Mouse (Mus musculus): Measurements from ENCODE around the gene Lin9. TPM values are rescaled to one million over a fixed set of nuclear protein-coding genes. Genes with fewer than 3 reads are reported as not detected.

Gene Lin9
- polyA plus RNA-seq, 1 experiment from 2014 or later = 17.7 TPM

DNA sequence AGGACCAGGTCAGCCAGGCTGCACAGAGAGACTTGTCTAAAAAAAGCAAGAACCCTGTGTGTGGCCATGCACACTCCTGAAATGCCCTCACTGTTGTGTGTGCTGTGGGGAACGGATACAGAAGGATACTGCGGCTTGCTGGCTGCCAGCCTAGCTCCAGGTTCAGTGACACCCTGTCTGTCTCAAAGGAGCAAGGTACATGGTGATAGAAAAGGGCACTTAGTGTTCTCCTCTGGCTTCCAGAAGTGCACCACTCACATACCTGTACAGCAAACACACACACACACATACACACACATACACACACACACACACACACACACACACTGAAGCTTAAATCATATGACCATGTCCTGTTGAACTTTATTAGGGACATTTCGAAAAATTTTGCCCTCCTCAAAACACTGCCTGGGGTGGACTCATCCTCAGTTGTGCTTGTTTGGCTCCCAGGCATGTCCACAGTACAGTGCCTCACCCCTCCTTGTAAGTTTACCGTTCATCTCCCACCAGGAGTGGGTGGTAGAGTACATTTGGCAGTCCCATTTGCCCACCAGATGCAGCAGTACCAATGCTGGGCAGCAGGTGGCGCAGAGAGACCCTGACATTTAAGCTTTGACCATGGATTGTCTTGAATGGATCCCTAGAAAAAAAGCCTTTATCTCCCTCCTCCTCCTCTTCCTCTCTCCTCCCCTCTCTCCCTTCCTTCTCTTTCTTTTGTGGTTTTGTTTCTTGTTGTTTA lies 79.2 kb downstream of the Lin9 start:
- H3K27me3 ChIP-seq (replicated peaks; ENCODE audit: control insufficient read depth, insufficient read depth, low read length) = no peaks in the 10 kb centered on the region
- no peak overlapping the region for H3K4me3 ChIP-seq (ENCODE audit: low read depth, low read length)
- no peak overlapping the region for H3K4me2 ChIP-seq (ENCODE audit: low read length)
- H3K27ac ChIP-seq (ENCODE audit: low read depth, low read length) = no peak overlapping the region
- ATAC-seq = peak; percentile 65; the same call in 1 of the 2 replicates
- no peaks in the 10 kb centered on the region for H3K9me3 ChIP-seq (replicated peaks; ENCODE audit: control insufficient read depth, low read length)
- DNase-seq (ENCODE audit: low spot score) = peak; percentile 74
- H3K4me1 ChIP-seq (ENCODE audit: control insufficient read depth, insufficient read depth, low read length) = no peaks in the 10 kb centered on the region
- H3K9ac ChIP-seq (ENCODE audit: low read length) = no peak overlapping the region
- no peaks in the 10 kb centered on the region for H3K36me3 ChIP-seq (ENCODE audit: control insufficient read depth, insufficient read depth, low read length)
- WGBS = 47% methylated on average over 5 of the region's 5 CpGs

DNA sequence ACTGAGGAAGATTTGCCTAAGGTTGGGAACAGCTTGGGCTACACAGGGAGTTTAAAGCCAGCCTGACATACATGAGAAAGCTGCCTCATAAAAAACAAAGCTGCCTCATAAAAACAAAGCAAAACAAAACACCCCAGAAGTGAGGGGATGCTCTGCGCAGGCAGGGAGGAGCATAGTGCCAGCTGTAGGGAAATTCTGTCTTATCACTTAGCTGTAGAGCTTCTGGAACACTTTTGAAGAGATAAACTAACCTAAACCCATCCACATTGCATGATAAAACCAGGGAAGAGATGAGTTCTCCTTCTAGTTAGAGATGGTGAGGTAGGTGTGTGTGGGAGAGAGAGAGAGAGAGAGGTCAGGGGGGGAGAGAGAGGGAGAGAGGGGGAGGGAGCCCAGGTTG lies 81.7 kb downstream of the Lin9 start:
- H3K27me3 ChIP-seq (replicated peaks; ENCODE audit: control insufficient read depth, insufficient read depth, low read length) = no peaks in the 10 kb centered on the region
- no peak for DNase-seq (ENCODE audit: low spot score)
- no peak overlapping the region for H3K4me2 ChIP-seq (ENCODE audit: low read length)
- H3K36me3 ChIP-seq (ENCODE audit: control insufficient read depth, insufficient read depth, low read length) = no peaks in the 10 kb centered on the region
- no peak overlapping the region for H3K9ac ChIP-seq (ENCODE audit: low read length)
- ATAC-seq = no peak
- no peak overlapping the region for H3K4me3 ChIP-seq (ENCODE audit: low read depth, low read length)
- H3K4me1 ChIP-seq (ENCODE audit: control insufficient read depth, insufficient read depth, low read length) = peaks cover 10% of the 10 kb centered on the region
- H3K9me3 ChIP-seq (replicated peaks; ENCODE audit: control insufficient read depth, low read length) = no peaks in the 10 kb centered on the region
- WGBS = 68% methylated on average over 1 of the region's 1 CpGs
- no peak overlapping the region for H3K27ac ChIP-seq (ENCODE audit: low read depth, low read length)

DNA sequence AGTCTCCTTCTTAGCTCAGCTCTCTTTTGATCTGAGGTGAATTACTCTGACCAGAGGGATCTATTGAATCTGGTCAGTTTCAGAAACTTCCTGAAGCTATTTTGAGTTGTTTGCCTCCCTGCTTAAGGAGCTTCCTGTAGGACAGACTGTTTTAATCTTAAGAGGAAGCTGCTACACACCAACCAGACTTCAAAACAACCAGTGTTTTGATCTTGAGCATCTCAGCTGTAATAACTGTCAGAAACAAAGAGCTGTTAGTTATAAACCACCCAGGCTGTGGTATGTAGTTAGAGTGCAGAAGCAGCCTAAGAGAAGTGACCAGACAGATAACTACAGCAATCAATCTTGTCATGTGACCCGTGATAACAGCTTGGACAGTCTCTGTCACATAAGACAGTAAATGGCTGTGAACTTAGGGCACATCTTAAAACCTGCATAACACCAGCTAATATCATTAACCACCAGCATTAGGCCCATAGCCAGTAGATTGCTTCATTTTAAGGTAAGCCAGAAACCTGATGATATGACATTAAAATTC lies 82.8 kb downstream of the Lin9 start:
- 61% methylated on average over 1 of the region's 1 CpGs for WGBS
- Histone ChIP-seq H3K4me3 (ENCODE audit: low read depth, low read length) (no peak overlapping the region), H3K9ac (ENCODE audit: low read length) (no peak overlapping the region), H3K36me3 (ENCODE audit: control insufficient read depth, insufficient read depth, low read length) (no peaks in the 10 kb centered on the region), H3K4me1 (ENCODE audit: control insufficient read depth, insufficient read depth, low read length) (peaks cover 12% of the 10 kb centered on the region), H3K4me2 (ENCODE audit: low read length) (no peak overlapping the region), H3K27me3 (replicated peaks; ENCODE audit: control insufficient read depth, insufficient read depth, low read length) (no peaks in the 10 kb centered on the region), H3K9me3 (replicated peaks; ENCODE audit: control insufficient read depth, low read length) (no peaks in the 10 kb centered on the region), H3K27ac (ENCODE audit: low read depth, low read length) (no peak overlapping the region)
- DNase-seq (ENCODE audit: low spot score) (no peak), ATAC-seq (no peak)

DNA sequence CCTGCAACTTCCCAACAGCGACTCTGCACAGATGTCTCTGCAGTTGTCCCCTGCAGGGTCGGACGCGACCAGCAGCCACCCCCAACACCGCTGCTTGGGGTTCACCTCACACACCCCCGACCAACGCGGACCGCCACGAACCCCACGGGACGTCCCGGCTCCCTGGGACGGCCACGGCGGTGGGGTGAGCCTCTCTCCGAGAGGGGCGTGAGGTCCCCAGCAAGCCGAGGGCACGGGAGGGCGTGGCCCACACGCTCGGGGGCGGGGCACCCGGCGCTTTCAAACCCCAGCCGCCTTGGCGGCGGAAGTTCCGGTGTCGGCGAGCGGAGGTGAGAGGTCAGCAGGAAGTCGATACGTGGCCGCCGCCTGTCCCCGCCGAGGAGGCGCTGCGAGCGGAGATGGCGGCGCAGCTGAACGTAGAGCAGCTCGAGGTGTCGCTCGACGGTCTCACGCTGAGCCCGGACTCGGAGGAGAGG lies 84.8 kb downstream of the Lin9 start, which contains the start of gene Acbd3:
Gene Acbd3 (plus strand): TSS at position 340 of the 476 bp plus-strand sequence.
- Histone ChIP-seq H3K36me3 (ENCODE audit: control insufficient read depth, insufficient read depth, low read length) (no peaks in the 10 kb centered on the region), H3K27me3 (replicated peaks; ENCODE audit: control insufficient read depth, insufficient read depth, low read length) (no peaks in the 10 kb centered on the region), H3K27ac (ENCODE audit: low read depth, low read length) (peak within 1 kb of the TSS; percentile 78), H3K9me3 (replicated peaks; ENCODE audit: control insufficient read depth, low read length) (no peaks in the 10 kb centered on the region), H3K4me2 (ENCODE audit: low read length) (peak within 1 kb of the TSS; percentile 64), H3K9ac (ENCODE audit: low read length) (peak within 1 kb of the TSS; percentile 96), H3K4me1 (ENCODE audit: control insufficient read depth, insufficient read depth, low read length) (peaks cover 12% of the 10 kb centered on the region), H3K4me3 (ENCODE audit: low read depth, low read length) (peak within 1 kb of the TSS; percentile 99)
- DNase-seq (ENCODE audit: low spot score) = peak; percentile 93
- WGBS = under 1% methylated on average over 46 of the region's 52 CpGs
- ATAC-seq = peak; percentile 97

DNA sequence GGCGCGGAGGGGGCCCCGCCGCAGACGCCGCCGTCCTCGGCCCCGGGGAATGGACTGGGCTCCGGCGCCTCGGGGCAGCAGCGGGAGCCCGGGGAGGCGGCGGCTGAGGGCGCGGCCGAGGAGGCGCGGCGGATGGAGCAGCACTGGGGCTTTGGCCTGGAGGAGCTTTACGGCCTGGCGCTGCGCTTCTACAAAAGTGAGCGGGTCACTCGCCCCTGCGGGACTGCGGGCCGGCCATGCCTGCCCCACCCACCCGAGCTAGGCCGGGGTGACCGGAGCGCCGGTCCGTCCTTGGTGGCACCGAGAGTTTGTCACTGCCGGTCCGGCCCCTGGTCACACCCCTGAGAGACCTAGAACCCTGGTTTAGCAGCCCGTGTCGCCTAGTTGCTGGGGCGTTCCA lies 85.2 kb downstream of the Lin9 start:
- 1% methylated on average over 36 of the region's 42 CpGs for WGBS
- Histone ChIP-seq H3K4me3 (ENCODE audit: low read depth, low read length) (peak overlapping the region; percentile 99), H3K4me1 (ENCODE audit: control insufficient read depth, insufficient read depth, low read length) (peaks cover 12% of the 10 kb centered on the region), H3K4me2 (ENCODE audit: low read length) (peak overlapping the region; percentile 64), H3K27me3 (replicated peaks; ENCODE audit: control insufficient read depth, insufficient read depth, low read length) (no peaks in the 10 kb centered on the region), H3K9ac (ENCODE audit: low read length) (peak overlapping the region; percentile 96), H3K27ac (ENCODE audit: low read depth, low read length) (peak overlapping the region; percentile 78), H3K36me3 (ENCODE audit: control insufficient read depth, insufficient read depth, low read length) (no peaks in the 10 kb centered on the region), H3K9me3 (replicated peaks; ENCODE audit: control insufficient read depth, low read length) (no peaks in the 10 kb centered on the region)
- DNase-seq (ENCODE audit: low spot score) (peak; percentile 8), ATAC-seq (peak; percentile 81)

DNA sequence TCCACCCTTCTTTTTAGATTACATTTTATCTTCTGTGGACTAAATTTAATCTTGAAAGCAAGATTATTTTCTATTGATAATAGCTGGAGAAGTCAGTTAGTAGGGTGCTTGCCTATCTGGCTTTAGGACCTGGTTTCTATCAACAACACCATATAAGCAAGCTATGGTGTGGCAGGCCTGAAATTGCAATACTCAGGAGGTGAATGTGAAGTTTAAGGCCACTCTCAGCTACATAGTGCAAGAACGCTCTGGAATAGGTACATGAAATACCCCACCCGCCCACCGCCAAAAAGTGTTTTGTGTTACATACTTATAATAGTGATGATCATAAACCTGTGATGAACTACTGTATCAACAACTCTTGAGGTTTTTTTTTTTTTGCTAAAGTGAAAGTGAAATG lies 88.3 kb downstream of the Lin9 start:
- Histone ChIP-seq H3K4me2 (ENCODE audit: low read length) (no peak overlapping the region), H3K36me3 (ENCODE audit: control insufficient read depth, insufficient read depth, low read length) (peaks cover 2% of the 10 kb centered on the region), H3K4me3 (ENCODE audit: low read depth, low read length) (no peak overlapping the region), H3K27me3 (replicated peaks; ENCODE audit: control insufficient read depth, insufficient read depth, low read length) (no peaks in the 10 kb centered on the region), H3K9ac (ENCODE audit: low read length) (no peak overlapping the region), H3K27ac (ENCODE audit: low read depth, low read length) (no peak overlapping the region), H3K9me3 (replicated peaks; ENCODE audit: control insufficient read depth, low read length) (no peaks in the 10 kb centered on the region), H3K4me1 (ENCODE audit: control insufficient read depth, insufficient read depth, low read length) (peaks cover 12% of the 10 kb centered on the region)
- no peak for DNase-seq (ENCODE audit: low spot score)
- 97% methylated on average over 3 of the region's 3 CpGs for WGBS
- no peak for ATAC-seq

Other genes starting within 250 kb of the Lin9 start
- gene Stum, start 157.6 kb upstream of the Lin9 start, polyA plus RNA-seq (2014; fragmentation: Nextera tagmentation; extraction: Ambion mirVana) = 3.2 and 5.3 TPM in 2 replicates
- gene Parp1, start 72.2 kb upstream of the Lin9 start, polyA plus RNA-seq (2014; fragmentation: Nextera tagmentation; extraction: Ambion mirVana) = 118 and 127 TPM in 2 replicates
- gene Mixl1, start 55.9 kb downstream of the Lin9 start, polyA plus RNA-seq (2014; fragmentation: Nextera tagmentation; extraction: Ambion mirVana) = 0.14 and 0.27 TPM in 2 replicates
- 17.2 and 18.1 TPM in 2 replicates for gene Acbd3, start 84.9 kb downstream of the Lin9 start, polyA plus RNA-seq (2014; fragmentation: Nextera tagmentation; extraction: Ambion mirVana)
- gene H3f3a, start 172.8 kb downstream of the Lin9 start, polyA plus RNA-seq (2014; fragmentation: Nextera tagmentation; extraction: Ambion mirVana) = 4,992 and 5,015 TPM in 2 replicates
- 22.7 and 25.5 TPM in 2 replicates for gene Sde2, start 210.0 kb downstream of the Lin9 start, polyA plus RNA-seq (2014; fragmentation: Nextera tagmentation; extraction: Ambion mirVana)

Measured in forebrain, embryonic 14.5 days (tissue).